Mouse (Mus musculus): ENCODE measurements around the gene Rbak.
"Not testable (repeated sequence)": the region's sequence is repeated elsewhere in the genome, so short reads cannot be mapped to it uniquely, and the experiment has no call there.

Rbak gene

GRCm38 (mm10) chr5:143134216-143135010, 46.2 kb downstream of the Rbak start:
- DNase-seq = not testable (repeated sequence)

- no peak for DNase-seq
These were observed 47.5 kb downstream of the Rbak start for GRCm38 (mm10) chr5:143132935-143133514.

- no peak for DNase-seq
These were observed 50.2 kb downstream of the Rbak start for GRCm38 (mm10) chr5:143130342-143130741.

- no peak for DNase-seq
These were observed 51.5 kb downstream of the Rbak start for GRCm38 (mm10) chr5:143129101-143129500.

GRCm38 (mm10) chr5:143127837-143128236, 52.7 kb downstream of the Rbak start:
- DNase-seq = peak; percentile 66 to 73

- no peak for DNase-seq
These were observed 53.7 kb downstream of the Rbak start for GRCm38 (mm10) chr5:143126908-143127307.

GRCm38 (mm10) chr5:143126089-143126488, 54.5 kb downstream of the Rbak start:
- no peak for DNase-seq

GRCm38 (mm10) chr5:143125601-143126000, 55.0 kb downstream of the Rbak start:
- no peak for DNase-seq

- peak; percentile 16 to 24 for DNase-seq
These were observed 55.7 kb downstream of the Rbak start for GRCm38 (mm10) chr5:143124805-143125378.

- DNase-seq = no peak
These were observed 57.9 kb downstream of the Rbak start for GRCm38 (mm10) chr5:143122673-143123072.
